Mouse (Mus musculus) C2C12 (cell line): Measurements from ENCODE around the gene Tk2. TPM values are rescaled to one million over a fixed set of nuclear protein-coding genes. Genes with fewer than 3 reads are reported as not detected.
A peak's percentile ranks its signal among the peaks of the same experiment; 100 is the strongest.
"Not testable (repeated sequence)": the region's sequence is repeated elsewhere in the genome, so short reads cannot be mapped to it uniquely, and the experiment has no call there.

ENCODE experiments used
- H3K27me3 ChIP-seq: one replicate; pipeline ENCODE4 v1.6.1; 2011; ENCODE audit not compliant: control insufficient read depth, insufficient read depth, insufficient read length
- H3K36me3 ChIP-seq: one replicate; pipeline ENCODE4 v1.6.1; 2011; ENCODE audit not compliant: control insufficient read depth, insufficient read depth
- H3K4me3 ChIP-seq: one replicate; pipeline ENCODE4 v1.5.1; 2011; ENCODE audit warnings: mild to moderate bottlenecking, control low read depth; ENCODE audit not compliant: poor library complexity, insufficient read depth, severe bottlenecking
- H3K79me2 ChIP-seq: one replicate; pipeline ENCODE4 v1.6.1; 2011; ENCODE audit not compliant: control insufficient read depth, insufficient read depth
- H3K79me3 ChIP-seq: one replicate; pipeline ENCODE4 v1.6.1; 2011; ENCODE audit warnings: low read depth, control low read depth
- H3ac ChIP-seq: one replicate; pipeline ENCODE3; 2011; ENCODE audit warnings: low read depth; ENCODE audit not compliant: control insufficient read depth, insufficient read length
- CEBPB ChIP-seq: IDR thresholded peaks from one replicate; pipeline ENCODE4 v1.6.1; 2011; ENCODE audit warnings: low read depth, mild to moderate bottlenecking, control low read depth, moderate library complexity
- CTCF ChIP-seq: IDR thresholded peaks from one replicate; pipeline ENCODE4 v1.5.1; 2011; ENCODE audit not compliant: control insufficient read depth, insufficient read depth, insufficient read length
- FOSL1 ChIP-seq: IDR thresholded peaks from one replicate; pipeline ENCODE4 v1.8.0; 2011; ENCODE audit warnings: mild to moderate bottlenecking, low read length; ENCODE audit not compliant: poor library complexity, insufficient read depth, severe bottlenecking
- MAX ChIP-seq: IDR thresholded peaks from one replicate; pipeline ENCODE4 v1.6.1; 2011; ENCODE audit warnings: mild to moderate bottlenecking, control low read depth
- MYOD1 ChIP-seq: IDR thresholded peaks from one replicate; pipeline ENCODE4 v1.6.1; 2011; ENCODE audit warnings: low read depth; ENCODE audit not compliant: control insufficient read depth, insufficient read length
- MYOG ChIP-seq: IDR thresholded peaks from one replicate; pipeline ENCODE4 v1.6.1; 2011; ENCODE audit not compliant: control insufficient read depth, insufficient read length; ENCODE audit errors: extremely low read depth
- USF1 ChIP-seq: IDR thresholded peaks from one replicate; pipeline ENCODE4 v1.6.1; 2011; ENCODE audit warnings: low read depth, mild to moderate bottlenecking, control low read depth, moderate library complexity
- long read RNA-seq, 2 experiments: library from polyadenylated mRNA; unstranded; transcript quantifications; one replicate each; pipeline ENCODE4 v2.0.0; 2019 to 2020
- polyA plus RNA-seq: library from polyadenylated mRNA; unstranded; fragments of >200 nt; fragmentation: generic; extraction: Trizol; gene quantifications from one replicate; pipeline ENCODE4 v1.2.1, GENCODE M21; 2012; ENCODE audit warnings: missing spikeins

Gene Tk2
- 11.7 TPM for polyA plus RNA-seq
- long read RNA-seq, experiment 1, transcript Tk2-201 (10 exons, 2,406 nt): major isoform, 6 of 11 reads
- long read RNA-seq, experiment 1, partial matches to known transcripts: 2 of 11 reads
- long read RNA-seq, experiment 1, other reads (novel, unspliced or antisense): 1 of 11 reads
- long read RNA-seq, experiment 2, transcript Tk2-202 (9 exons, 2,312 nt): minor isoform, 21 of 57 reads
- long read RNA-seq, experiment 2, transcript Tk2-201 (10 exons, 2,406 nt): major isoform, 25 of 57 reads
- long read RNA-seq, experiment 2, partial matches to known transcripts: 1 of 57 reads
- long read RNA-seq, experiment 2, other reads (novel, unspliced or antisense): 8 of 57 reads

- Histone ChIP-seq H3K79me3 (no peaks in the 10 kb centered on the region), H3ac (peak within 1 kb of the TSS; percentile 76), H3K4me3 (peak within 1 kb of the TSS; percentile 76), H3K36me3 (no peaks in the 10 kb centered on the region), H3K79me2 (peaks cover 18% of the 10 kb centered on the region), H3K27me3 (no peaks in the 10 kb centered on the region)
- TF ChIP-seq MYOG (no peak), MYOD1 (no peak), FOSL1 (no peak), CEBPB (no peak), MAX (no peak), USF1 (no peak), CTCF (no peak)
Measured at GRCm38 (mm10) chr8:104248276-104248675, at the start of gene Tk2. TSS of gene Tk2 (minus strand) at chr8:104248558.

DNA sequence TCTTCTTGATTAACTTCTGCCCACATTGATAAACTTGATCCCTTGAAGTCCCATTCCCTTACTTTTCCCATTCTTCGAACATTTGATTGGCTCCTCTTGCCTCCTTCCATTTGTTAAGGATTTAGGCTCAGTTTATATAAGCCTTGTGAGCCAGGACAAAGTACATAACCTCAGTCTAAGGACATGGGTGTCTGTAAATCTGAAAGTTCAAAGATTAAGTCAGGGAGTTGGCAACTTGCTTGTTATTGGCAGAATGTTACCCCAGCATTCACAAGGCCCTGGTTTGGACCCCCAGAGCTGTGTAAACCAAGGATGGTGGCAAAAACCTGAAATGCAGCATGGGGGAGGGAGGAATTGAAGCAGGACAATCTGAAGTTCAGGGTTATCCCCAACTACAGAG, 46.0 kb upstream of the Tk2 start:
- no peak for TF ChIP-seq CTCF
- H3K27me3 ChIP-seq: peaks cover 5% of the 10 kb centered on the region
- no peaks in the 10 kb centered on the region for H3K36me3 ChIP-seq
- no peaks in the 10 kb centered on the region for H3K79me2 ChIP-seq
- no peaks in the 10 kb centered on the region for H3K79me3 ChIP-seq
- H3K4me3 ChIP-seq: no peak overlapping the region
- H3ac ChIP-seq: no peak overlapping the region

DNA sequence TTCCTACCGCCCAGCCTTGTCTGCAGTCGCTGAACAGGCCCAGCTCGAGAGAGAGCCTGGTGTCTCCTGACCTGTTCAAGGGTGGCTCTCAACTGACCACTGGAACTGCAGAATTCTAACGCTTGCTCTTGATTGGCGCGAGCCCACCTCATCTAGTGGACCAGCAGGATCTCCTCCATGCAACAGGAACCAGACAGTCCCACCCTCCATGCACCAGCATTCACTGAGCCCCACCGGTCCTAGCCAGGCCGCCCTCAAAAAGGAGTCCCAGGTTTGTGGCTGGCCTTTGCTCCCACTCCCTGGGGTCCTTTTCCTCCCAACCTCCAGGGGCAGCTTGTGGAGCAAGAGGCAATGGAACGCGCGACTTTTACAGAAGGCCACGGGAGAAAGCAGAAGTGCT, 44.7 kb upstream of the Tk2 start, which contains the start of gene Cmtm2a:
Gene Cmtm2a (minus strand): TSS at position 101 of the 400 bp plus-strand sequence.
- not testable (repeated sequence) for H3ac ChIP-seq, H3K4me3 ChIP-seq, H3K79me2 ChIP-seq, H3K27me3 ChIP-seq, H3K79me3 ChIP-seq, H3K36me3 ChIP-seq

GRCm38 (mm10) chr8:104268937-104269440, 20.6 kb upstream of the Tk2 start:
- Histone ChIP-seq H3K27me3 (no peaks in the 10 kb centered on the region), H3K36me3 (no peaks in the 10 kb centered on the region)
- TF ChIP-seq CEBPB (no peak), USF1 (no peak), MYOD1 (no peak), FOSL1 (no peak), MYOG (no peak), CTCF (no peak), MAX (no peak)

GRCm38 (mm10) chr8:104268368-104268767, 20.0 kb upstream of the Tk2 start:
- TF ChIP-seq CEBPB: no peak
- no peak for TF ChIP-seq FOSL1
- TF ChIP-seq CTCF: no peak
- no peak for TF ChIP-seq MYOG
- no peak for TF ChIP-seq MYOD1
- no peak for TF ChIP-seq MAX
- no peak for TF ChIP-seq USF1
- Histone ChIP-seq H3K27me3 (no peaks in the 10 kb centered on the region), H3K79me2 (no peaks in the 10 kb centered on the region), H3K36me3 (peaks cover 3% of the 10 kb centered on the region), H3K4me3 (no peak overlapping the region), H3K79me3 (no peaks in the 10 kb centered on the region), H3ac (no peak overlapping the region)

More at GRCm38 (mm10) chr8:104268937-104269440, 20.6 kb upstream of the Tk2 start:
- Histone ChIP-seq H3K4me3 (no peak overlapping the region), H3K79me3 (no peaks in the 10 kb centered on the region), H3K79me2 (no peaks in the 10 kb centered on the region), H3ac (no peak overlapping the region)

DNA sequence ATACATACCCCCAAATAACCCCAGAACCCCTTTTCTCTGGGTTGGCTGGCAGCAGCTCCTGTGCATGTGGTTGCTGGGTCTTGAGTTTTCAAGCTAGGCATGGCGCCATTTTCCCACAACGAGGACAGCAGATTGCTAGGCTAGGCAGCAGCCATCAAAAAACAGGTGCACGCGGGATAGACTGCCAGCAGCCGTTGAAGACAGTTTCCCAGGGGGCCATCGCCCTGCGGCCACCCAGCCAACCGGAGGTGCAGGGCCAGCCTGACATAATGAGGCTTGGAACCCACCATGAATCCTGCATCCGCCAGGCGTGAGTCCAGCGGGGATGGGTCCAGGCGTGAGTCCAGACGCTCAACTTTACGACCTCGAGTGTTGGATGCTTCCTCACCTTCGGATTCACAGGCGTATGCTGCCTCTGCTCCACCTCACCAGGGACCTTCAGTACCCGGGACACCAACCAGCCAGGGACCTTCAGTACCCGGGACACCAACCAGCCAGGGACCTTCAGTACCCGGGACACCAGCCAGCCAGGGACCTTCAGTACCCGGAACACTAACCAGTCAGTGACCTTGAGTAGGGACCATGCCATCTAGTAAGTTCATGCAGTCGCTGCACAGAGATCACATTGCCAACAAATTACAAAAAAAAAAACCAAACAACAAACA, 16.0 kb upstream of the Tk2 start:
- H3K79me3 ChIP-seq, H3K36me3 ChIP-seq, H3ac ChIP-seq, H3K79me2 ChIP-seq, H3K4me3 ChIP-seq, H3K27me3 ChIP-seq: not testable (repeated sequence)

DNA sequence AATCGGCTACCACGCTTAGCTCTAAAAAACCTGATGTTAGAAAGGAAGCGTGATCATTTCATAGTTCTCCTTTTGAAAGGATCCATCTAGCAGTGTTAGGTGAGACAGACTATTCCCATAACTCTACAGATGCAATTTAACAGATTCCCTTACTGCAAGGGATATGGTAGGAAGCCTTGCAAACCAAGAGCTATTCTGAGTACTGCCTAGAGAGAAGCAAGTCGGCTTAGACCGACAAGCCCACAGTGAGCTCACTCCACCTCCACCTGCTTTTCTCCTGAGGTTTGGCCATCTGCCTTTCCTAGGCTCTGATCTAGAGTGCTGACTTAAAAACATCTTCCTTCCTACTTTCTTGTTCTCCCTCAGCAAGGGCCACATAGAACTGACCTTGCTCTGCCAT, 13.4 kb upstream of the Tk2 start:
- H3ac ChIP-seq, H3K27me3 ChIP-seq, H3K79me3 ChIP-seq, H3K79me2 ChIP-seq, H3K4me3 ChIP-seq: not testable (repeated sequence)
- peaks cover 26% of the 10 kb centered on the region for H3K36me3 ChIP-seq
